Mouse (Mus musculus): Measurements from ENCODE around the gene Ikzf4. TPM values are rescaled to one million over a fixed set of nuclear protein-coding genes. Genes with fewer than 3 reads are reported as not detected.
"Not testable (repeated sequence)": the region's sequence is repeated elsewhere in the genome, so short reads cannot be mapped to it uniquely, and the experiment has no call there.

The Ikzf4 gene
- polyA plus RNA-seq, 1 experiment from 2014 or later = 18.1 TPM

GRCm38 (mm10) chr10:128618570-128618969, 27.2 kb downstream of the Ikzf4 start:
- H3K4me2 ChIP-seq (replicated peaks) = no peak overlapping the region
- no peak overlapping the region for H3K9ac ChIP-seq
- H3K27ac ChIP-seq = no peak overlapping the region
- WGBS = 88% methylated on average over 1 of the region's 1 CpGs
- H3K36me3 ChIP-seq (replicated peaks; ENCODE audit: control insufficient read depth, insufficient read depth) = peaks cover 10% of the 10 kb centered on the region
- DNase-seq (ENCODE audit: low spot score) = no peak
- H3K4me3 ChIP-seq (replicated peaks; ENCODE audit: low read length) = no peak overlapping the region
- no peaks in the 10 kb centered on the region for H3K9me3 ChIP-seq (ENCODE audit: control insufficient read depth, low read length)
- no peak for ATAC-seq (ENCODE audit: low FRiP score)
- H3K27me3 ChIP-seq (ENCODE audit: control insufficient read depth, insufficient read depth, low read length) = no peaks in the 10 kb centered on the region
- H3K4me1 ChIP-seq (replicated peaks; ENCODE audit: control insufficient read depth, insufficient read depth, low read length) = no peaks in the 10 kb centered on the region

GRCm38 (mm10) chr10:128615798-128616448, 29.9 kb downstream of the Ikzf4 start:
- not testable (repeated sequence) for H3K9me3 ChIP-seq (ENCODE audit: control insufficient read depth, low read length); H3K4me1 ChIP-seq (replicated peaks; ENCODE audit: control insufficient read depth, insufficient read depth, low read length); H3K27me3 ChIP-seq (ENCODE audit: control insufficient read depth, insufficient read depth, low read length); ATAC-seq (ENCODE audit: low FRiP score); H3K4me3 ChIP-seq (replicated peaks; ENCODE audit: low read length); H3K4me2 ChIP-seq (replicated peaks); H3K36me3 ChIP-seq (replicated peaks; ENCODE audit: control insufficient read depth, insufficient read depth); H3K9ac ChIP-seq; H3K27ac ChIP-seq; DNase-seq (ENCODE audit: low spot score)
- WGBS = 90% methylated on average over 6 of the region's 7 CpGs

- ATAC-seq (ENCODE audit: low FRiP score) (no peak), DNase-seq (ENCODE audit: low spot score) (no peak)
- WGBS = 50% methylated on average over 3 of the region's 3 CpGs
- Histone ChIP-seq H3K27me3 (ENCODE audit: control insufficient read depth, insufficient read depth, low read length) (no peaks in the 10 kb centered on the region), H3K4me2 (replicated peaks) (no peak overlapping the region), H3K4me1 (replicated peaks; ENCODE audit: control insufficient read depth, insufficient read depth, low read length) (no peaks in the 10 kb centered on the region), H3K9me3 (ENCODE audit: control insufficient read depth, low read length) (no peaks in the 10 kb centered on the region), H3K27ac (no peak overlapping the region), H3K36me3 (replicated peaks; ENCODE audit: control insufficient read depth, insufficient read depth) (no peaks in the 10 kb centered on the region), H3K9ac (no peak overlapping the region), H3K4me3 (replicated peaks; ENCODE audit: low read length) (no peak overlapping the region)
These were observed 30.9 kb downstream of the Ikzf4 start for GRCm38 (mm10) chr10:128614934-128615333.

GRCm38 (mm10) chr10:128613820-128614219, 32.0 kb downstream of the Ikzf4 start:
- DNase-seq (ENCODE audit: low spot score); H3K27ac ChIP-seq; H3K4me1 ChIP-seq (replicated peaks; ENCODE audit: control insufficient read depth, insufficient read depth, low read length); ATAC-seq (ENCODE audit: low FRiP score); H3K27me3 ChIP-seq (ENCODE audit: control insufficient read depth, insufficient read depth, low read length); H3K36me3 ChIP-seq (replicated peaks; ENCODE audit: control insufficient read depth, insufficient read depth); H3K9ac ChIP-seq; H3K9me3 ChIP-seq (ENCODE audit: control insufficient read depth, low read length); H3K4me3 ChIP-seq (replicated peaks; ENCODE audit: low read length); H3K4me2 ChIP-seq (replicated peaks): not testable (repeated sequence)
- WGBS = 75% methylated on average over 4 of the region's 4 CpGs

- ATAC-seq (ENCODE audit: low FRiP score) = no peak
- Histone ChIP-seq H3K9ac (no peak overlapping the region), H3K4me3 (replicated peaks; ENCODE audit: low read length) (no peak overlapping the region), H3K27me3 (ENCODE audit: control insufficient read depth, insufficient read depth, low read length) (no peaks in the 10 kb centered on the region), H3K4me1 (replicated peaks; ENCODE audit: control insufficient read depth, insufficient read depth, low read length) (no peaks in the 10 kb centered on the region), H3K27ac (no peak overlapping the region), H3K4me2 (replicated peaks) (no peak overlapping the region), H3K9me3 (ENCODE audit: control insufficient read depth, low read length) (no peaks in the 10 kb centered on the region), H3K36me3 (replicated peaks; ENCODE audit: control insufficient read depth, insufficient read depth) (no peaks in the 10 kb centered on the region)
- 46% methylated on average over 6 of the region's 6 CpGs for WGBS
- no peak for DNase-seq (ENCODE audit: low spot score)
These were observed 32.7 kb downstream of the Ikzf4 start for GRCm38 (mm10) chr10:128613154-128613440.

GRCm38 (mm10) chr10:128612433-128613153, 33.2 kb downstream of the Ikzf4 start:
- no peak overlapping the region for H3K4me3 ChIP-seq (replicated peaks; ENCODE audit: low read length)
- H3K4me1 ChIP-seq (replicated peaks; ENCODE audit: control insufficient read depth, insufficient read depth, low read length) = no peaks in the 10 kb centered on the region
- peak; percentile 43; the same call in 1 of the 2 replicates for ATAC-seq (ENCODE audit: low FRiP score)
- H3K27me3 ChIP-seq (ENCODE audit: control insufficient read depth, insufficient read depth, low read length) = no peaks in the 10 kb centered on the region
- no peak overlapping the region for H3K4me2 ChIP-seq (replicated peaks)
- H3K27ac ChIP-seq = no peak overlapping the region
- H3K9ac ChIP-seq = no peak overlapping the region
- no peaks in the 10 kb centered on the region for H3K9me3 ChIP-seq (ENCODE audit: control insufficient read depth, low read length)
- WGBS = 18% methylated on average over 16 of the region's 16 CpGs
- DNase-seq (ENCODE audit: low spot score) = peak; percentile 88
- no peaks in the 10 kb centered on the region for H3K36me3 ChIP-seq (replicated peaks; ENCODE audit: control insufficient read depth, insufficient read depth)

- Histone ChIP-seq H3K9ac (no peak overlapping the region), H3K27me3 (ENCODE audit: control insufficient read depth, insufficient read depth, low read length) (no peaks in the 10 kb centered on the region), H3K4me3 (replicated peaks; ENCODE audit: low read length) (no peak overlapping the region), H3K4me2 (replicated peaks) (no peak overlapping the region), H3K27ac (no peak overlapping the region), H3K4me1 (replicated peaks; ENCODE audit: control insufficient read depth, insufficient read depth, low read length) (no peaks in the 10 kb centered on the region), H3K36me3 (replicated peaks; ENCODE audit: control insufficient read depth, insufficient read depth) (no peaks in the 10 kb centered on the region), H3K9me3 (ENCODE audit: control insufficient read depth, low read length) (no peaks in the 10 kb centered on the region)
- ATAC-seq (ENCODE audit: low FRiP score) (no peak), DNase-seq (ENCODE audit: low spot score) (no peak)
- WGBS = 51% methylated on average over 2 of the region's 2 CpGs
These were observed 39.3 kb downstream of the Ikzf4 start for GRCm38 (mm10) chr10:128606483-128606882.

GRCm38 (mm10) chr10:128602470-128603128, 43.2 kb downstream of the Ikzf4 start:
- no peak for DNase-seq (ENCODE audit: low spot score)
- no peak overlapping the region for H3K4me3 ChIP-seq (replicated peaks; ENCODE audit: low read length)
- no peaks in the 10 kb centered on the region for H3K4me1 ChIP-seq (replicated peaks; ENCODE audit: control insufficient read depth, insufficient read depth, low read length)
- no peak overlapping the region for H3K9ac ChIP-seq
- no peak overlapping the region for H3K27ac ChIP-seq
- H3K36me3 ChIP-seq (replicated peaks; ENCODE audit: control insufficient read depth, insufficient read depth) = no peaks in the 10 kb centered on the region
- no peaks in the 10 kb centered on the region for H3K9me3 ChIP-seq (ENCODE audit: control insufficient read depth, low read length)
- WGBS = 85% methylated on average over 4 of the region's 4 CpGs
- no peak overlapping the region for H3K4me2 ChIP-seq (replicated peaks)
- ATAC-seq (ENCODE audit: low FRiP score) = no peak
- H3K27me3 ChIP-seq (ENCODE audit: control insufficient read depth, insufficient read depth, low read length) = no peaks in the 10 kb centered on the region

- Histone ChIP-seq H3K36me3 (replicated peaks; ENCODE audit: control insufficient read depth, insufficient read depth) (no peaks in the 10 kb centered on the region), H3K4me1 (replicated peaks; ENCODE audit: control insufficient read depth, insufficient read depth, low read length) (no peaks in the 10 kb centered on the region), H3K9ac (no peak overlapping the region), H3K27me3 (ENCODE audit: control insufficient read depth, insufficient read depth, low read length) (no peaks in the 10 kb centered on the region), H3K4me2 (replicated peaks) (no peak overlapping the region), H3K9me3 (ENCODE audit: control insufficient read depth, low read length) (no peaks in the 10 kb centered on the region), H3K4me3 (replicated peaks; ENCODE audit: low read length) (no peak overlapping the region), H3K27ac (no peak overlapping the region)
- 91% methylated on average over 1 of the region's 1 CpGs for WGBS
- ATAC-seq (ENCODE audit: low FRiP score) = no peak
- DNase-seq (ENCODE audit: low spot score) = no peak
These were observed 44.3 kb downstream of the Ikzf4 start for GRCm38 (mm10) chr10:128601499-128601898.
